16 mouse cellular contexts compared by ENCODE assay signal in genomic region chr6:112928841-112929240, GRCm38 (mm10). TPM values are rescaled to one million over a fixed set of nuclear protein-coding genes. Genes with fewer than 3 reads are reported as not detected.
A peak's percentile ranks its signal among the peaks of the same experiment; 100 is the strongest.
DNase-seq lines count a peak whose midpoint lies in the region; ATAC-seq and TF ChIP-seq lines count a peak whose summit lies in the region.
"Had no signal": no experiment of that assay in that cellular context is flagged by ENCODE, and none has a peak within 500 bp of the region (broad histone marks: within the 10 kb centered on the region; RNA-seq: fewer than 3 reads in every experiment).

No protein-coding gene starts in this region.

- H3K9ac ChIP-seq in lung, embryonic 14.5 days, result no peak overlapping the region
- no peak overlapping the region for H3K9ac ChIP-seq in hindbrain, embryonic 14.5 days
- no peak overlapping the region for H3K9ac ChIP-seq in intestine, postnatal 0 days (ENCODE audit: low read depth, low read length)
- H3K9ac ChIP-seq: limb, embryonic 12.5 days had no signal

- no peak for TF ChIP-seq POLR2A in lung, adult 2 months (IDR thresholded peaks at IDR 0.05; ENCODE audit: borderline replicate concordance, extremely low read depth, low read depth, low read length)

- H3K36me3 ChIP-seq in lung, embryonic 14.5 days (ENCODE audit: insufficient read depth), result no peaks in the 10 kb centered on the region
- no peaks in the 10 kb centered on the region for H3K36me3 ChIP-seq in hindbrain, embryonic 14.5 days (replicated peaks; ENCODE audit: control insufficient read depth, insufficient read depth)
- H3K36me3 ChIP-seq in intestine, postnatal 0 days (ENCODE audit: control insufficient read depth, insufficient read depth), result no peaks in the 10 kb centered on the region
- H3K36me3 ChIP-seq: G1E; heart, embryonic 10.5 days; limb, embryonic 12.5 days had no signal

- DNase-seq in adrenal gland, adult 18-20 months (ENCODE audit: low spot score in 2 of 2), result peak; percentile 32 to 35
- no peak for DNase-seq in adrenal gland, adult 8-10 months
- peak; percentile 29 for DNase-seq in lung, embryonic 14.5 days
- DNase-seq in lung, adult 2 months, result no peak
- DNase-seq in adrenal gland, adult 2 months, result peak; percentile 65
- no peak for DNase-seq in hindbrain, embryonic 14.5 days (ENCODE audit: low spot score)
- DNase-seq in urinary bladder, adult 2 months (ENCODE audit: low spot score), result no peak
- DNase-seq: cerebellum, adult 11 months; heart, postnatal 4 days; thymus, postnatal 14 days had no signal

- H3K27ac ChIP-seq in lung, embryonic 14.5 days (ENCODE audit: low read depth), result no peak overlapping the region
- H3K27ac ChIP-seq in hindbrain, embryonic 14.5 days, result peak overlapping the region; percentile 81
- H3K27ac ChIP-seq in intestine, postnatal 0 days (ENCODE audit: low read depth, low read length), result no peak overlapping the region
- H3K27ac ChIP-seq: limb, embryonic 12.5 days; macrophage had no signal

- 61% methylated on average over 6 of the region's 6 CpGs for WGBS in lung, embryonic 14.5 days
- WGBS in lung, adult 2 months, result 67% methylated on average over 6 of the region's 6 CpGs
- WGBS in hindbrain, embryonic 14.5 days, result 63% methylated on average over 6 of the region's 6 CpGs
- 56% methylated on average over 6 of the region's 6 CpGs for WGBS in intestine, postnatal 0 days

- ATAC-seq in lung, embryonic 14.5 days (ENCODE audit: insufficient read depth), result no peak
- no peak for ATAC-seq in hindbrain, embryonic 14.5 days (ENCODE audit: low FRiP score)
- no peak for ATAC-seq in intestine, postnatal 0 days
- ATAC-seq: activated CD4-positive, CD25-positive, alpha-beta regulatory T cell, adult 4 months had no signal

- H3K9me3 ChIP-seq in lung, embryonic 14.5 days (ENCODE audit: low read depth, low read length), result no peaks in the 10 kb centered on the region
- no peaks in the 10 kb centered on the region for H3K9me3 ChIP-seq in hindbrain, embryonic 14.5 days (ENCODE audit: control insufficient read depth, low read length)
- no peaks in the 10 kb centered on the region for H3K9me3 ChIP-seq in intestine, postnatal 0 days (ENCODE audit: control insufficient read depth)
- H3K9me3 ChIP-seq: G1E; heart, embryonic 10.5 days; limb, embryonic 12.5 days had no signal

- H3K4me2 ChIP-seq in lung, embryonic 14.5 days, result no peak overlapping the region
- H3K4me2 ChIP-seq in hindbrain, embryonic 14.5 days (replicated peaks), result no peak overlapping the region
- no peak overlapping the region for H3K4me2 ChIP-seq in intestine, postnatal 0 days (replicated peaks; ENCODE audit: low read depth)
- H3K4me2 ChIP-seq: limb, embryonic 12.5 days had no signal

- H3K4me1 ChIP-seq in lung, embryonic 14.5 days (ENCODE audit: insufficient read depth), result no peaks in the 10 kb centered on the region; the same call in 1 of the 2 replicates
- no peaks in the 10 kb centered on the region for H3K4me1 ChIP-seq in lung, adult 2 months (ENCODE audit: control insufficient read depth, insufficient read depth, low read length)
- H3K4me1 ChIP-seq in hindbrain, embryonic 14.5 days (replicated peaks; ENCODE audit: control insufficient read depth, insufficient read depth, low read length), result peaks cover 81% of the 10 kb centered on the region
- H3K4me1 ChIP-seq in intestine, postnatal 0 days (replicated peaks; ENCODE audit: control insufficient read depth, insufficient read depth, low read length), result no peaks in the 10 kb centered on the region

- no peak for TF ChIP-seq CTCF in lung, embryonic 14.5 days (IDR thresholded peaks at IDR 0.05; ENCODE audit: low read depth)
- no peak for TF ChIP-seq CTCF in lung, adult 2 months (IDR thresholded peaks at IDR 0.05; ENCODE audit: insufficient read depth, low read length)
- no peak for TF ChIP-seq CTCF in intestine, postnatal 0 days (IDR thresholded peaks at IDR 0.05; ENCODE audit: low read depth)

- no peaks in the 10 kb centered on the region for H3K27me3 ChIP-seq in lung, embryonic 14.5 days (ENCODE audit: insufficient read depth, low read length)
- H3K27me3 ChIP-seq in hindbrain, embryonic 14.5 days (ENCODE audit: control insufficient read depth, insufficient read depth, low read length), result no peaks in the 10 kb centered on the region
- no peaks in the 10 kb centered on the region for H3K27me3 ChIP-seq in intestine, postnatal 0 days (replicated peaks; ENCODE audit: control insufficient read depth, insufficient read depth, low read length)
- H3K27me3 ChIP-seq: limb, embryonic 12.5 days had no signal

- no peak overlapping the region for H3K4me3 ChIP-seq in lung, embryonic 14.5 days (ENCODE audit: low read depth, low read length)
- H3K4me3 ChIP-seq in lung, adult 2 months (replicated peaks; ENCODE audit: extremely low read depth, low read depth, low read length), result no peak overlapping the region
- H3K4me3 ChIP-seq in hindbrain, embryonic 14.5 days (replicated peaks; ENCODE audit: low read length), result no peak overlapping the region
- H3K4me3 ChIP-seq in intestine, postnatal 0 days (ENCODE audit: low read depth, low read length), result no peak overlapping the region
- H3K4me3 ChIP-seq: heart, embryonic 10.5 days; limb, embryonic 12.5 days had no signal

RNA-seq across cellular contexts. Expression of gene Srgap3, which starts 18.2 kb away (rescaled TPM):
- total RNA-seq in adrenal gland, adult 18-20 months (2021), result 10 to 100 TPM in 1 of 2 experiments, 1 to 10 TPM in 1; 9.4 to 14.7 TPM
- 10 to 100 TPM; 15.5 to 30.7 (median 22.3) TPM for total RNA-seq in adrenal gland, adult 8-10 months (2022)
- polyA plus RNA-seq in lung, embryonic 14.5 days (2014; fragmentation: Nextera tagmentation; extraction: Ambion mirVana), result 5.0 and 5.5 TPM in 2 replicates
- 1.2 and 1.6 TPM in 2 replicates for polyA plus RNA-seq in lung, adult 2 months (2012; rRNA removed)
- total RNA-seq in adrenal gland, adult 2 months (2021), result 10 to 100 TPM; 14.3 to 21.2 TPM
- 3.2 and 3.7 TPM in 2 replicates for polyA plus RNA-seq in adrenal gland, adult 2 months (2012; rRNA removed)
- 49.9 and 50.7 TPM in 2 replicates for polyA plus RNA-seq in hindbrain, embryonic 14.5 days (2014; fragmentation: Nextera tagmentation; extraction: Ambion mirVana)
- 0.50 and 0.58 TPM in 2 replicates for polyA plus RNA-seq in intestine, postnatal 0 days (2015; fragmentation: Nextera tagmentation; extraction: Ambion mirVana)
- polyA plus RNA-seq in urinary bladder, adult 2 months (2012; rRNA removed), result 2.5 and 3.6 TPM in 2 replicates
- polyA plus RNA-seq: G1E had no signal

Comparison
In these comparisons a context has a peak if more than half of its experiments do, and no peak if none do; other contexts are left out.
1. DNase-seq: peak in adrenal gland, adult 18-20 months (2 of 2), lung, embryonic 14.5 days (single experiment) and adrenal gland, adult 2 months (single experiment); none in adrenal gland, adult 8-10 months (single experiment), lung, adult 2 months (single experiment), hindbrain, embryonic 14.5 days (single experiment) and urinary bladder, adult 2 months (single experiment).